Mouse (Mus musculus) G1E (cell line): ENCODE results near the gene Pde1c. TPM values are rescaled to one million over a fixed set of nuclear protein-coding genes. Genes with fewer than 3 reads are reported as not detected.

Source experiments
- ATAC-seq: 2 replicates; pipeline ENCODE4 v1.8.0; 2016; ENCODE audit warnings: mild to moderate bottlenecking; ENCODE audit not compliant: insufficient number of reproducible peaks, poor library complexity, low FRiP score, severe bottlenecking; ENCODE audit errors: extremely low read depth
- DNase-seq: peaks from one replicate; pipeline ENCODE4 v3.0.0; 2012; ENCODE audit warnings: low spot score
- H3K27me3 ChIP-seq: 2 replicates; pipeline ENCODE4 v1.6.1; 2012; ENCODE audit warnings: mild to moderate bottlenecking, low read length, inconsistent platforms; ENCODE audit not compliant: insufficient read depth
- H3K36me3 ChIP-seq: replicated peaks from 2 replicates; pipeline ENCODE3; 2012; ENCODE audit warnings: mild to moderate bottlenecking, inconsistent platforms
- H3K4me1 ChIP-seq: 2 replicates; pipeline ENCODE4 v1.6.1; 2012; ENCODE audit warnings: low read depth, low read length, inconsistent platforms, mixed read lengths; ENCODE audit not compliant: insufficient read depth
- H3K4me3 ChIP-seq: 2 replicates; pipeline ENCODE4 v1.5.1; 2012; ENCODE audit warnings: low read depth, mild to moderate bottlenecking, inconsistent platforms, low read length, moderate library complexity, mixed read lengths
- H3K9me3 ChIP-seq: replicated peaks from 2 replicates; pipeline ENCODE4 v1.6.1; 2012; ENCODE audit warnings: inconsistent platforms
- CTCF ChIP-seq: IDR thresholded peaks from 2 replicates; pipeline ENCODE4 v1.5.1; 2012; ENCODE audit warnings: low read depth, low read length, inconsistent platforms, mixed read lengths
- GATA1 ChIP-seq: IDR thresholded peaks from 2 replicates; pipeline ENCODE4 v1.6.1; 2012; ENCODE audit warnings: borderline replicate concordance, low read length, inconsistent platforms, mixed read lengths
- GATA2 ChIP-seq: IDR thresholded peaks from 2 replicates; pipeline ENCODE4 v1.6.1; 2012; ENCODE audit warnings: low read depth, low read length, inconsistent platforms, borderline replicate concordance
- POLR2AphosphoS5 ChIP-seq: IDR thresholded peaks from 2 replicates; pipeline ENCODE4 v1.6.1; 2012; ENCODE audit warnings: low read depth, low read length, inconsistent platforms; ENCODE audit not compliant: insufficient replicate concordance
- TAL1 ChIP-seq: conservative IDR thresholded peaks from 2 replicates; pipeline ENCODE4 v1.6.1; 2012; ENCODE audit warnings: low read depth, low read length, inconsistent platforms, mixed read lengths
- polyA plus RNA-seq: library from polyadenylated mRNA; stranded (reverse); fragments of >175 nt; gene quantifications from 2 replicates; pipeline ENCODE4 v1.2.3, GENCODE M21; 2012
- total RNA-seq, 2 experiments: library from RNA; stranded (forward) in 1 of 2; stranded (reverse) in 1 of 2; fragments of 200-1000 nt in 1 of 2; fragments of >200 nt in 1 of 2; fragmentation: Nextera tagmentation in 1 of 2; gene quantifications; 2 replicates each; pipeline ENCODE4 v1.2.3; 2014 to 2017

Pde1c gene
- total and polyA plus RNA-seq, 3 experiments = 0.38 TPM; not detected in 2

DNA sequence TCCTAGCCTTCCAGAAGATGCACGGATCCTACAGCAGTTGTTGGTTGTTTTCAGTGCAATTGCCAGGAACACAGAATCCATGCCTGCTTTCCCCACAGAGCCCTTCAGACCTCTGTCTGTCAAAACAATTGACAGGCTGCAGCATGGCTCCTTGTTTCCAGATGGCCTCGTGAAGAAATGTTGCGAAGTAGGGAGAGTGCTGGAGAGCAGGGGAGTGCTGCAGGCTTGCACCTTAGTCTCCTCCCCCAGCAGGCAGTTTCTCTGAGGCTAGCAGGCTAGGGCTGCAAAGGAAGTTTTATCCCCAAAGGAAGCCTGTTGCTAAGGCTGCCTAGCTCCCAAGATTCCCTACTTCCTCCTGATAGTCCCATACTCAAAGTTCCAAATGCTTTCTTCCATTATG lies 246.1 kb downstream of the Pde1c start:
- ATAC-seq (no peak), DNase-seq (no peak)
- H3K4me1 ChIP-seq = no peaks in the 10 kb centered on the region
- H3K27me3 ChIP-seq = no peaks in the 10 kb centered on the region
- H3K9me3 ChIP-seq = no peaks in the 10 kb centered on the region
- no peak overlapping the region for H3K4me3 ChIP-seq
- no peak for TF ChIP-seq TAL1
- no peak for TF ChIP-seq GATA1
- TF ChIP-seq POLR2AphosphoS5 = no peak
- TF ChIP-seq GATA2 = no peak
- TF ChIP-seq CTCF = no peak
- H3K36me3 ChIP-seq = no peaks in the 10 kb centered on the region

DNA sequence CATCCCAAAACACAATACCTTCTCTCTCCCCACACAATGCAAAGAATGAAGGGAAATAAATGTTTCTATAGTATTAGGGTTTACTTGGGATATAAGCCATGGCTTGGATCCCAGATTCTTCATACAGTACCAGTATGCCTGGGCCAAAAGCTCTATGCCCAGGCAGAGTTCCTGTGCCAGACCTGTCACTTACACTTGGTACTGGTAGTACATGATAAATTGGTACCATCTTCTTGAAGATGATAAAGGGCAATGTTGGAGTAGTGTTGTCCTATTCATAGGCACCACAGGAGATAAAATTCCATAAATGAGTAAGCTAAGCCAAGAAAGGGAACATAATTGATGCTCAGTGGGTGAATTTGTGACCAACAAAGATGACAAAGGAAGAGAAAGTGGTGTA lies 258.6 kb downstream of the Pde1c start:
- no peaks in the 10 kb centered on the region for H3K4me1 ChIP-seq
- no peak overlapping the region for H3K4me3 ChIP-seq
- H3K27me3 ChIP-seq = no peaks in the 10 kb centered on the region
- DNase-seq (no peak), ATAC-seq (no peak)
- no peaks in the 10 kb centered on the region for H3K36me3 ChIP-seq
- TF ChIP-seq CTCF = no peak
- no peak for TF ChIP-seq GATA2
- no peak for TF ChIP-seq GATA1
- TF ChIP-seq POLR2AphosphoS5 = no peak
- TF ChIP-seq TAL1 = no peak
- no peaks in the 10 kb centered on the region for H3K9me3 ChIP-seq

DNA sequence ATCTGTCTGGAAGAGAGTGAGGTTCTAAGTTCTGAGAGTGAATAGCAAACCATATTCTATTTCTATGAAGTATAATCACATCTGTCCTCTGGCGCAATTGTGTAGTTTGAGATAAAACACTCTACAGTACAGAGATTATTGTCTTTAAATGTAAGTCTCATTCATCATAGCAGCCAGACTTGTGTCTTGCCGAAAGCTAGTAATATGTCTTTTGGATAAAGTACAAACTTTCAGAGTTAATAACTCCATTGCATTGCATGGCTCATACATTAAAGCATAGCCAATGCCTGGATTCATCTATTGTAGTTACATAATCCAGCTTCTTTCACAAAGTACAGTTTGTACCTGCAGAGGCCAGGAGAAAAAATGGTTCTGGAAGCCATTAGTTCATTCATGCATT lies 262.8 kb downstream of the Pde1c start:
- no peak for ATAC-seq
- H3K9me3 ChIP-seq = no peaks in the 10 kb centered on the region
- DNase-seq = no peak
- no peaks in the 10 kb centered on the region for H3K36me3 ChIP-seq
- TF ChIP-seq GATA1 = no peak
- no peak for TF ChIP-seq TAL1
- no peak for TF ChIP-seq GATA2
- no peak for TF ChIP-seq POLR2AphosphoS5
- no peak for TF ChIP-seq CTCF
- H3K4me3 ChIP-seq = no peak overlapping the region
- H3K27me3 ChIP-seq = no peaks in the 10 kb centered on the region
- H3K4me1 ChIP-seq = no peaks in the 10 kb centered on the region

DNA sequence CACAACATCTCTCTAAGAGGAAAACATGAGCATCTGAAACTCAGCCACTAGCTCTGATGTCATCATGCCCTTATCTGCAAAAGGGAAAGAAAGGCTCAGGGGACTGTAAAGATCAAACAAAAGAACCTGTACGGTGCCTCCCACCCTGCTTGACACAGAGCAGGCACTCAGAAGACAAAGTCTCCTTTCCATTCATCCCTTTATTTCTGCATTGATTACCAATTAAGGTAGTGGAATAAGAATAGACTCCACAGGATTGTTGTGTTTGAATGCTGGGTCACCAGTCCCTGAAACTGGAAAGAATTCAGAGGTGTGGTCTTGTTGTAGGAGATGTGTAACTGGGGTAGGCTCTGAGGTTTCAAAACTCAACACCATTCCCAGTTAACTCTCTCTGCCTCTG lies 276.7 kb downstream of the Pde1c start:
- ATAC-seq (no peak), DNase-seq (no peak)
- Histone ChIP-seq H3K4me1 (no peaks in the 10 kb centered on the region), H3K36me3 (no peaks in the 10 kb centered on the region), H3K4me3 (no peak overlapping the region), H3K9me3 (no peaks in the 10 kb centered on the region), H3K27me3 (no peaks in the 10 kb centered on the region)
- TF ChIP-seq TAL1 = no peak
- TF ChIP-seq CTCF = no peak
- no peak for TF ChIP-seq POLR2AphosphoS5

DNA sequence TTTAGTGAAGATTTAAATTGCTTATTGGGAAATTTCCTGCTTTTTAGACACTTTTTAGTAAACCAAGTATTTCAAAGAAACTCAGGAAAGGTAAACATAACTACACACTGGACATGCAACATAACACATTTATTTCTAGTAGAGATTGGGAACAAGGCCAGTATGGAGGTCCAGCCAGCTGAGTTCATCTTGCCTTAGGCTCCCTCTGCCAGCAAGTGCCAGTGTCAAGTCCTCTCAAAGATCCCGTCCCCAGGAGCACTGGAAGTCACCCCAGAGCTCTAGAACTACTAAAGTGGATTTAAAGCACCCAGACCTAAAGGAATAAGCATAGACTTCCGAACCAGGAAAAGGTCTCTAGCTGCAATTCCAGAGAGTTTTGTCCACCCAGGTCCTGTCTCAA lies 279.6 kb downstream of the Pde1c start:
- TF ChIP-seq CTCF (no peak), GATA2 (no peak), POLR2AphosphoS5 (no peak), TAL1 (no peak), GATA1 (no peak)

DNA sequence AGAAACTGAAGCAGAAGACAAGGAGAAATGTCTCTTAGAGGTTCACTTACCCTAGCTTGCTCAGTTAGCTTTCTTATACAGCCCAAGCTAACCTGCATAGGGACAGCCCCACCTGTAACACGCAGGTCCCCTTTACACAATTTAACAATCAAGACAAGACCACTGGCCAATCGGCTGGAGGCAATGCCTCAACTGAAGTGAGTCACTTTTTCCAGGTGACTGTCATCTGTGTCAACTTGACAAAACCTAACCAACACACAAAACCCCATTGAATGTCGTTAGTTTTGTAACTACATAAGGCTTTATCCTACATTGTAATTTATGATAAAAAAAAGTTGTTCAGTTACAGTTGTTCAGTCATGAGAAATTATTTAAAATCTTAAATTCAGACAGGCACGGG lies 284.1 kb downstream of the Pde1c start:
- TF ChIP-seq GATA1 (no peak), GATA2 (no peak), POLR2AphosphoS5 (no peak), CTCF (no peak), TAL1 (no peak)
- Histone ChIP-seq H3K4me1 (no peaks in the 10 kb centered on the region), H3K4me3 (no peak overlapping the region), H3K27me3 (peaks cover 2% of the 10 kb centered on the region; the same call in 1 of the 2 replicates), H3K9me3 (no peaks in the 10 kb centered on the region), H3K36me3 (no peaks in the 10 kb centered on the region)
- ATAC-seq (no peak), DNase-seq (no peak)

More for the DNA sequence above, 279.6 kb downstream of the Pde1c start:
- H3K27me3 ChIP-seq = peaks cover 2% of the 10 kb centered on the region; the same call in 1 of the 2 replicates
- ATAC-seq (no peak), DNase-seq (no peak)
- no peaks in the 10 kb centered on the region for H3K36me3 ChIP-seq
- no peaks in the 10 kb centered on the region for H3K4me1 ChIP-seq
- H3K9me3 ChIP-seq = no peaks in the 10 kb centered on the region
- no peak overlapping the region for H3K4me3 ChIP-seq

DNA sequence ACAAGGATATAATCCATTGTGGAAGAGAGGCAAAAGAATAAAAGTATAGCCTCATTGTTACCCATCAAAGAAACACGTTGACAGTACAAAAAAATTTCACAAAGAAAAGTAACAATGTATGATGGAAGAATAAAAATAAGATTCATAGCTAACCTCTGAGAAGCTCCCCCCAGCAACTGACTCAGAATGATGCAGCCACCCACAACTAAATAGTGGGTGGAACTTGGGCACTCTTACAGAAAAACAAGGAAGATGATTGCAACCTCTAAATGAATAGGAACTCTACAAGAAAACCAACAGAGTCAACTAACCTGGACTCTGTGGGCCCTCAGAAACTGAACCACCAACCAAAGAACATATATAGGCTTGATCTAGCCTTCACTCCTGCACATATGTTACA lies 293.4 kb downstream of the Pde1c start:
- Histone ChIP-seq H3K36me3 (no peaks in the 10 kb centered on the region), H3K27me3 (no peaks in the 10 kb centered on the region), H3K4me3 (no peak overlapping the region), H3K4me1 (no peaks in the 10 kb centered on the region), H3K9me3 (no peaks in the 10 kb centered on the region)
- TF ChIP-seq GATA1 (no peak), POLR2AphosphoS5 (no peak), CTCF (no peak)
- ATAC-seq = no peak
- no peak for DNase-seq
